Mouse (Mus musculus) adrenal gland, postnatal 4 days (tissue): ENCODE data around the gene Fbxl7. TPM values are rescaled to one million over a fixed set of nuclear protein-coding genes. Genes with fewer than 3 reads are reported as not detected.
A peak's percentile ranks its signal among the peaks of the same experiment; 100 is the strongest.

Experiments
- DNase-seq, 2 experiments: peaks; one replicate each; pipeline ENCODE4 v3.0.0; 2021 to 2022; ENCODE audit warnings: low spot score in 2 of 2, mixed read lengths in 2 of 2
- total RNA-seq, 2 experiments: library from RNA; stranded (reverse); gene quantifications; 2 replicates each; pipeline ENCODE4 v1.2.3; 2021

Gene Fbxl7
- total RNA-seq, 2 experiments from 2014 or later: 15.2 to 16.0 TPM

- no peak for DNase-seq
Observed at GRCm38 (mm10) chr15:26703156-26703840, 192.1 kb downstream of the Fbxl7 start.

GRCm38 (mm10) chr15:26701949-26702675 lies 193.3 kb downstream of the Fbxl7 start:
- no peak for DNase-seq

- no peak for DNase-seq
Observed at GRCm38 (mm10) chr15:26693075-26693474, 202.3 kb downstream of the Fbxl7 start.

GRCm38 (mm10) chr15:26688472-26689104 lies 206.8 kb downstream of the Fbxl7 start:
- no peak for DNase-seq

- no peak for DNase-seq
Observed at GRCm38 (mm10) chr15:26687729-26688128, 207.7 kb downstream of the Fbxl7 start.

GRCm38 (mm10) chr15:26682279-26682678 lies 213.1 kb downstream of the Fbxl7 start:
- no peak for DNase-seq

- no peak for DNase-seq
Observed at GRCm38 (mm10) chr15:26673239-26673859, 222.0 kb downstream of the Fbxl7 start.

- DNase-seq: no peak
Observed at GRCm38 (mm10) chr15:26654988-26655387, 240.4 kb downstream of the Fbxl7 start.

- no peak for DNase-seq
Observed at GRCm38 (mm10) chr15:26642563-26642962, 252.8 kb downstream of the Fbxl7 start.

- DNase-seq: no peak
Observed at GRCm38 (mm10) chr15:26639726-26640125, 255.7 kb downstream of the Fbxl7 start.

GRCm38 (mm10) chr15:26635591-26635990 lies 259.8 kb downstream of the Fbxl7 start:
- DNase-seq: no peak

- no peak for DNase-seq
Observed at GRCm38 (mm10) chr15:26628181-26628580, 267.2 kb downstream of the Fbxl7 start.

GRCm38 (mm10) chr15:26623242-26623641 lies 272.1 kb downstream of the Fbxl7 start:
- DNase-seq: no peak

- DNase-seq: peak; percentile 8 to 43
Observed at GRCm38 (mm10) chr15:26620279-26620678, 275.1 kb downstream of the Fbxl7 start.

GRCm38 (mm10) chr15:26619221-26619620 lies 276.2 kb downstream of the Fbxl7 start:
- peak; percentile 5 to 27 for DNase-seq

GRCm38 (mm10) chr15:26596239-26596638 lies 299.1 kb downstream of the Fbxl7 start:
- DNase-seq: no peak

GRCm38 (mm10) chr15:26579947-26580709 lies 315.3 kb downstream of the Fbxl7 start:
- no peak for DNase-seq

GRCm38 (mm10) chr15:26578500-26578899 lies 316.9 kb downstream of the Fbxl7 start:
- DNase-seq: no peak

- DNase-seq: no peak
Observed at GRCm38 (mm10) chr15:26566076-26566475, 329.3 kb downstream of the Fbxl7 start.

- no peak for DNase-seq
Observed at GRCm38 (mm10) chr15:26553620-26554019, 341.8 kb downstream of the Fbxl7 start.
